Mouse (Mus musculus) heart, postnatal 10 days (tissue): Measurements from ENCODE around the gene Itgb3. TPM values are rescaled to one million over a fixed set of nuclear protein-coding genes. Genes with fewer than 3 reads are reported as not detected.
A peak's percentile ranks its signal among the peaks of the same experiment; 100 is the strongest.

Source experiments
- DNase-seq, 2 experiments: peaks; one replicate each; pipeline ENCODE4 v3.0.0; 2021
- intact Hi-C: fragments of 180-260 bp; cut with DNase I; formaldehyde crosslinking; loops from one replicate; pipeline ENCODE4 v1.15.1; 2025
- total RNA-seq, 2 experiments: library from RNA; stranded (reverse); gene quantifications; 2 replicates each; pipeline ENCODE4 v1.2.3; 2021

Itgb3 gene
- total RNA-seq, 2 experiments from 2014 or later = 5.8 to 7.3 TPM

DNA sequence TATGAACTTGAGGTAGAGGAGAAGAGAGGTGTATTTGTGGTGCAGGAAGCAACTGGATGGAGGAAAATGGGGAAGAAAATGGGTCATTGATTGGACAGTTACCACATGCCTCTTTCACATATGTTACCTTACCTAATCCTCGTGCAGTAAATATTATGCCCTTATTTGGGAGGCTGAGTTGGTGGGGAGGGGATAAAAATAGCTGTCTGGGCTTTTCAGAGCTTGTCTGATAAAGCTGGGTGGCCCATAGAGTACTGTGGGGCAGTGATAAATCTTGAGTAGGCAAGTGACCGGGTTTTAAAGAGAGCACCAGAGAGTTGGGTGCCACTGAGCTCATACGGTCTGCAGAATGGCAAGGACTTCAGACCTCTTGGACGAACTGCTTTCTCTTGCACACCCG lies 8.4 kb downstream of the Itgb3 start:
- intact Hi-C loops = no loop called here
- no peak for DNase-seq

DNA sequence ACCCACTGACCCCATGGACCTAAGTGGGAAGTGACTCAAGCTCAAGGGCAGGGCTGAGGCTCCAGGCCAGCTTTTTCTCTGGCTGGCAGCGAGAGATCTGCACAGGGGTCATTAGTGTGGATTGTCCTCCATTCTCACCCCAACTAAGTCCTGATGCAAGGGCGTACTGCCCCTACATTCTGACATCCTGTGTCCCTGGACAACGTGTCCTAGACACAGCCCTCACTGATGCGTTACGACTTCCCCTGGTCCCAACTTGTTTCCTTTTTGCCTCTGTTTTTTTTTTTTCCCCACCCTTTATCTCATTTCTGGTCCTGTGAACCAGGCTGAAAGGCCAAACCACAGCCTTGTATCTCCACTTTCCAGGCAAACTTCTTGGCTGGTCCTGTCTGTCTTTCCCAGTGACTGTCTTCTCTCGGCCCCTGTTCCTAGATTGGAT lies 10.9 kb downstream of the Itgb3 start:
- intact Hi-C loops = no loop called here
- DNase-seq = peak in 1 of 2 experiments; percentile 14

- intact Hi-C loops = no loop called here
Measured at GRCm38 (mm10) chr11:104619084-104620022, 11.6 kb downstream of the Itgb3 start.

GRCm38 (mm10) chr11:104622040-104622962 lies 14.5 kb downstream of the Itgb3 start:
- intact Hi-C loops = no loop called here
- peak in 1 of 2 experiments; percentile 18 for DNase-seq

More at GRCm38 (mm10) chr11:104619084-104620022, 11.6 kb downstream of the Itgb3 start:
- DNase-seq = no peak

DNA sequence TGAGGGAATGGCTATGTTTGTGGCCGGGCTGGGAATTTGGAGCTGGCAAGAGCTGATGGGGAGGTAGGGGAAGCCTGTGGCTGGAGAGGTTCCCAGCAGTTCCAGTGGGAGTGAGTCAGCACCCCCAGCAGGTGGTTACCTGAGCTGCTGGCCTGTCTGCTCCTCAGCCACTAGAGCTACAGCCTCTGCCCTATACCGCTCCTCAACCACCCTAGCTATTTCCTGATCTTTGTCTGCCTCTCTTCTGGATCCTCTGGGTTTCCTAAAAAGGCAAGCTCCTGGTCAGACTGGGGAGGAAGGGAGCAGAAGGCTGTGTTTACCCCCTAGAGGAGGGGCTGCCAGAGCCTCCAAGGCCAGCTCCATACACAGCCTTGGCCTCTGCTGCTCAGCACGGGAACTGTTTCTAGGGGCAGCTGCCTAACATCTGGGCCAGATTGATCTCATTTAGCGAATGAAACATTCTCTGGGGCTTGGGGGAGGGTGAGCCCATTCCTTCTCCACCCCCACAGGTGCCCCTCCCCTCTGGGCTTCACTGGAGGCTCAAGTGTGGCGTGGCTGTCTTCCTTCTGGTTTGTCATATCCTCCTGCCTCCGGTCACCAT lies 17.1 kb downstream of the Itgb3 start:
- intact Hi-C loops = no loop called here
- DNase-seq = peak; percentile 77 to 80

DNA sequence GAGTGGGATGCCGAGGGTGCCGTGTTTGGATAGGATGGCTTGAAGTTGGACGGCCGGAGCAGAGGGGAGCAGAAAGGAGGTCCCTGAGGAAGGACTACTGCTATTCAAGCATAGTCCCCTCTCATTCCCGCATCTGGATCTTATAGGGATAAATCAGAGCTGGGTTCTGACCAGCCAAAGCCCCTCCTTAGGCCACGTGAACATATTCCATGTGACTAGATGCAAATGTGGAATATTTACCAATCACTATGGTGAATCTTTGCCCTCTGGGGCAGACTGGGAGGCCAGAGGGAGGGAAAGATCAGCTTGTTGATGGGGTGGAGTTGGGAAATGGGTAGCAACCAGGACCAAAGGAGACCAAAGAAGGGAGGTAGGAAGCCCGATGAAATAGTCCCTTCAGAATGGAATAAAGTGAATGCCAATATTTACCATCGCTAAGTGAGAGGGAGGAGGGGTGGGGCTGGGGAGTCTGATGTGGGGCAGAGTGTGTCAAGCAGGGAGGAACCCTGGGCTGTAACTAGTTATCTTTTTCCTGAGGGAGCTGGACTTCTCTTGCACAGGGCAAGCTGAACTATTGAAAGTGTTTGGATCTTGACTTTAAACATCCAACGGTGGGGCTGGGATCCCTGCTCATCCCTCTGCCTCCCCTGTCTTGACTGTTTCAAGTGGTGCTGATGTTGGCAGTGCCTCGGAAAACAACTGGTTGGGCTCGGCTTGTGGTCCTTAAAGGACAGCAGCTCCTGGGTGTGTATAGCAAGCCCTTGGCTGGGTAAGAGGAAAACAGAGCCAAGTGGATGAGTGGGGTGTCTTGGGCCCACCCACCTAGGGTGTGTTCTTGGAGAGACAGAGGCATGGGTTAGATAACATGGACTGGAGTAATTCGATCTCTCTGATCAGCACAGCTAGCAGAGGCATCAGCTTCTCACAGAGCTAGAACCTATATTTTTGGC lies 17.9 kb downstream of the Itgb3 start:
- intact Hi-C loops = no loop called here
- peak; percentile 84 to 85 for DNase-seq

DNA sequence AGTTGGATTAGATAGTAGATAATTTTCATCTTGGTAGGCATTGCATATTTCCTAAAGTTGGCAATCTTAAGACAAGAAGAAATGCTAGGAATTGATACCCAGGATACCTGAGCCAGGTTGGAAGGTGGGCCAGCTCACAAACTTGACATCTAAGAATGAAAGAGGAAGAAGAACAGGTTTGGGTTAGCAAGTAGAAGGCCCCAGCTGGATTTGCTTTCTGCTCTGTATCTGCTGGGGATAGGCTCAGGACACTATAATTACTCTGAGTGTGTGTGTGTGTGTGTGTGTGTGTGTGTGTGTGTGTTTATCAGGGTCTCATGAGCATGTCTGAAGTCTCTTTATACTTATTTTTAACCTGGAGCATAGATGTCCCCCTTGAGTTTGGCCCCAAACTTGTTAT lies 18.8 kb downstream of the Itgb3 start:
- no peak for DNase-seq
- intact Hi-C loops = no loop called here

GRCm38 (mm10) chr11:104627616-104628301 lies 20.0 kb downstream of the Itgb3 start:
- intact Hi-C loops = no loop called here
- peak; percentile 42 to 45 for DNase-seq

DNA sequence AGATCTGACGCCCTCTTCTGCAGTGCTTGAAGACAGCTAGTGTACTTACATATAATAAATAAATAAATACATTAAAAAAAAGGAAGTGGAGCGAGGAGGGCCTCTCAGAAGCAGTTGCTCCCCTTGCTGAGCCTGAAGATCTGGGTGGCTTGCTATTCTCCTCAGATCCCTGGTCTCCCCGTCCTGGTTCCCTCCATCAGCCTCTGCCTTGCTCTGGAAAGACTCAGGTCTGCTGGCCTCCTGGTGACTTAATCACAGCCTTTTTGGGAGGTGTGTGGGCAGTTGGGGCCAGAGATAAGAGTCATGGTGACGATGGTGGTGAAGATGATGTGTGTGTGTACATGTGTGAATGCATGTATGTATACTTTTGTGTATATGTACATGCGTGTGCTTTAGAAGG lies 20.8 kb downstream of the Itgb3 start:
- no peak for DNase-seq
- intact Hi-C loops = no loop called here

DNA sequence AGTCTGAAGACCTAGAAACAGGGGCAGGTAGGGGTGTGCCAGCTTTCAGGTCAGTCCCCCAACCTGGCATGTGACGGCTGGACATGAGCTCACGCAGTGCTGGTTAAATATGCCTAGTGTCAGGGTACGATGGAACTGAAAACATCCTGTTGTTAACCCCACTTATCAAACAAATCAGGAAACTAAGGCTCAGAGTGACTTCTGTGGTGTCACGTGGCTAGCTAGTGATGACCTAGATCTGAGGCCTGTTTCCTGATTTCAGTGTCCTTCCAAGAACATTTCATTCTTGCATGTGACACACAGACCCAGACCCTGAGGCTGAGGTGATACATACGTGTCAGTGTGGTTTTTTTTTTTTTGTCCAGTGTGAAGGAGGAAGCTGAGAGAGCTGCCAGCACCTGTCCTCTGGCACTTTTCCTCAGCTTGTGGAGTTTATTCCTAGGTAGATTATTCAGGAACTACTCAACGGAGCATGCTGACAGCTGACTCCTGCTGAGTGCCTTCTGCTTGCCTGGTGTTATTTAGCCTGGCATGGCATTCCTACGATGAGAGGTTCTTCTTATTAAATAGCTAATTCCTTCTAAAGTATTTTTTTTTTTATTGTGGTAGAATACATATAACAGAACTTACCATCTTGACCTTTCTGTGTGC lies 22.5 kb downstream of the Itgb3 start:
- intact Hi-C loops = no loop called here
- no peak for DNase-seq

DNA sequence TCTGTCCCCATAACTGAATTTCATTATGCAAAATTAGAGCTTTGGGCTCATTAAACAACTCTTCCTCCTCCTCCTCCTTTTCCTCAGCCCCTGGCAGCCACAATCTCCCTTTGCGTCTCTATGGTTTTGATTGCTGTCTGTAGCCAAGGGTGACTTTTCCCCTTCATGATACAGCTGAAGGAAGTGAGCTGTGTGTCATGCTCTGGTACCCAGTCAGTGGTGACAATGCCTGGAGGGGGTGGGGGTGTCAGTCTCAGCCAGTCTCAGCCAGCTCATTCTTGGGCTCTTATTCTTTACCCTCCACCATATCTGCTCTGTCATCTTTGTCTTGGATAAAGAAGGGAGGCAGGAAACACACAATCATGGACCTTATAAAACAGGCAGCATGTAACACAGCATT lies 23.5 kb downstream of the Itgb3 start:
- intact Hi-C loops = no loop called here
- no peak for DNase-seq

DNA sequence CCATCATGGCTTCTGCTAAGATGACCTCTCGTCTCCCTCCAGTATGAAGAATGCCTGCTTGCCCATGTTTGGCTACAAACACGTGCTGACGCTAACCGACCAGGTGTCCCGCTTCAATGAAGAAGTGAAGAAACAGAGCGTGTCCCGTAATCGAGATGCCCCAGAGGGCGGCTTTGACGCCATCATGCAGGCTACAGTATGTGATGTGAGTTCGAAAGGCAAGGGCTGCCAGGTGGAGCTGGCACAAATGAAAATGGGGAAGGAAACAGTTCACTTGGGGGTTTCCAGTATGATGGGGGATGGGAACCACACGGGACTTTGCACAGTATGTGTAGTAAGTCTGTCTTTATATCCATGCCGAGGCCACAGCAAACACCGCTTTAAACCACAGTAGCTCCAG lies 29.2 kb downstream of the Itgb3 start:
- no peak for DNase-seq
- intact Hi-C loops = no loop called here

DNA sequence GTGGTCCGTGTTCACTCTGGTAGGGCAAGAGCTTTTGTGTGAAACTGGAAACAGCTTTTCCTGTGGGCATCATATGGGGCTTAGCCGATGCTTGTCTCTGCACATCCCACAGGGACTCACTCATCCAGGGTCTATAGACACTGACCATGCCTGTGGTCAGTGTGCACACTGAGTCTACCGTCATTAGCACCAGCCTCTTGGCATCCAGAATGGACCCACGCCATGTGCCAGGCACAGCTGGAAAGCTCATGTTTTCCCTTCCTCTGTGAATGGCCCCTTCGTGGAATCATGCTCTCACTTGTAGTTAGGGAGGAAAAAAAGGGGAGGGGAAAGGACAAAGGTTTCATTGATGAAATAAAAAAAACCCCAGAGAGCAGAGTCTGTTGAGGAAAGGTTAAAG lies 30.2 kb downstream of the Itgb3 start:
- DNase-seq = no peak
- intact Hi-C loops = no loop called here

DNA sequence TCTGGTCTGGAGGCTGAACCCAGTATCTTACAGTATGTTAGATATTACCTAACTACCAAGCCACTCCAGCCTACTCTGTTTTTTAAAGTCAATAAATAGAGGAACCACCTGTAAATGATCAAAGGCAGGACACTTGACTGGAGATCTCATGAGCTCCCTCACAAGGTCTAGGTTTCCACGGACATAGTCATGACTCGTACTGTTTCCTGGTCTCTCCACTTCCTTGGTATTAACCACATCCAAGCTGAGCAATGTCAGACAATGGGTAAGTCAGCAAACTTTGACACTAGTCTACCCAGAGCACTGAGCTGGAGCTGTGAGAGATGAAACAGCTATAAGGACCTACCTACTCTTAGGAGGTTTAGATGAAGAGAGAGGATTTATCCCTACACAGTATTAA lies 31.1 kb downstream of the Itgb3 start:
- DNase-seq = no peak
- intact Hi-C loops = no loop called here

GRCm38 (mm10) chr11:104639634-104640033 lies 31.8 kb downstream of the Itgb3 start:
- no peak for DNase-seq
- intact Hi-C loops = no loop called here

DNA sequence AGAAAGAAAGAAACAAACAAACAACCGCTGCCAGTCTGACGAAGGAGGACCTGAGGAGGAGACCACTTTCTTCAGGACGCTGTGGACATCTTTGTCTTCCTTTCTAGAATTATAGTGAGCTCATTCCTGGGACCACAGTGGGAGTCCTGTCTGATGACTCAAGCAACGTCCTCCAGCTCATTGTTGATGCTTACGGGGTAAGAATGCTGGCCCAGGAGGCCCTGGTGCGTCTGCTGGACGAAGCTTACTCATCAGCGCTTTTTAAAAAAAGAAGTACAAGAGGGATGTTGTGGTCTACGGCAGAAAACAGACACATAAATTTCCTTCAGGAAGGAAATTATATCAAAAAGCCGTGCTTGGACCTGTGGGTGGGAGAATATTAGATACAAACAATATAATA lies 33.1 kb downstream of the Itgb3 start:
- DNase-seq = no peak
- intact Hi-C loops = no loop called here

DNA sequence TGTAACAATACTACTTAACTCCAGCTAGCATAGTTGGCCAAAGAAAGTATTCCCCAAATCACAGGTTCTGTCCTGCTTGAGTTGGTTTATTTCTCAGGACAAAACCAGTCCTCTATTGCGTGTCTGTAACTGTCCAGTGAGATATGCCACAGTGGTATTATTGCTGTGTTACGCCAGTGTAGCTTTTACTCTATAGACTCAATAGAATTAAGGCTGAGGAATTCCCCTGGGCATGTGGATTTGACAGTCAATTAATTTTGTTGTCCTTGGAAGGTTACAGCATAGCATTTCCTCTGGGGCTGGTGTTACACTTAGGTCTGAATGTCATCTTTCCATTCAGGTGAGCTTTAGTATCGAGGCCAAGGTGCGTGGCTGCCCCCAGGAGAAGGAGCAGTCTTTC lies 35.4 kb downstream of the Itgb3 start:
- intact Hi-C loops = no loop called here
- DNase-seq = no peak

- no peak for DNase-seq
- intact Hi-C loops = no loop called here
Measured at GRCm38 (mm10) chr11:104645402-104645801, 37.6 kb downstream of the Itgb3 start.

DNA sequence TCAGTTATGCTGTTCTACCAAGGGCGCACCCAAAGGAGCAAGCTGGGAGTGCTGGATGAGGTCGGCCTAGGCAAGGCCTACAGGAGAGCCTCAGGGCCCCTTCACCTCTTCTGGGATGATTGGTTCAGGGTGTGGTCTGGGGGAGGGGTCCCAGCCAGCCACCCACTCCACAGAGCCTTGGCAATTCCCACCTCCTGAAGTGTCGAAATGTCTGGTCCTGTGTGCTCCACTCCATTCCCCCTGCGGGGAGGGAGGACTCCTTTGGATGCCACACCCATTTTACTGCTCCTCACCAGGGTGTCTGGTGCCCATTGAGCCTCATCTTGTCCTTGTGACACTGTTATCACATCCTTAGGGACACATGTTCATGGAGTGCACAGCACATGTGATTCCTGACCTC lies 38.4 kb downstream of the Itgb3 start:
- intact Hi-C loops = no loop called here
- DNase-seq = no peak
